Mouse (Mus musculus) ES-Bruce4 (cell line): ENCODE results near the gene Ick.

Experiments used
- CTCF ChIP-seq: IDR thresholded peaks from one replicate; pipeline ENCODE4 v1.8.1; 2011; ENCODE audit warnings: low read depth, low read length
- EP300 ChIP-seq: IDR thresholded peaks from 2 replicates; pipeline ENCODE4 v1.6.1; 2011; ENCODE audit warnings: low read depth, low read length; ENCODE audit not compliant: insufficient read depth
- POLR2A ChIP-seq: IDR thresholded peaks from one replicate; pipeline ENCODE4 v1.8.1; 2011; ENCODE audit warnings: low read length; ENCODE audit not compliant: insufficient read depth

DNA sequence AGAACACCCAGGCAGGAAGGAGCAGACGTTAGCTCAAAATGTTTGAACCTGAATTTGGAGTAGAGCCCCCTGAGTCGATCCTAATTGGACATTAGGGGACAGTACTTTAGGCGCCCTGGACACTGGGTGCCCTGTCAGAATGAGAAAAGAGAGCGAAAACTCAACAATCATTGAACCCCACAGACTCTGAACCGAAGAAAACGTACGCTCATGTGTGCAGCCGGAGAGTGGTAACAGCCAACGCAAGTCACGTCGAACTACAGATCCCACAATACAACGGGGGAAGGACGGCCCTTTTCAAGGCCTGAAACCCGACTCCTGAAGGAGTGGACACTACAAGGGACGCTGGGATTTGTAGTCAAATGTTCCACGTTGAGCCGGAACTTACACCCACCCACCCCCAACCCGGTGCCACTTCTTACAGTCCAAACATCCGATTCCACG is at the start of gene Ick, which contains the start of gene Fbxo9:
- TF ChIP-seq CTCF (no peak), POLR2A (no peak), EP300 (no peak)
